Mouse (Mus musculus): ENCODE data around the gene Adgrd1.

- TF ChIP-seq CTCF (conservative IDR thresholded peaks at IDR 0.05; ENCODE audit: low read length) (no peak), NANOG (IDR thresholded peaks at IDR 0.05; ENCODE audit: borderline replicate concordance, low read length) (no peak), POU5F1 (IDR thresholded peaks at IDR 0.05; ENCODE audit: borderline replicate concordance, low read length) (no peak)
Measured at GRCm38 (mm10) chr5:129067231-129067834, 29.2 kb upstream of the Adgrd1 start.

Measured in E14TG2a.4 (cell line).